Mouse (Mus musculus): ENCODE measurements around the gene Atp11a. TPM values are rescaled to one million over a fixed set of nuclear protein-coding genes. Genes with fewer than 3 reads are reported as not detected.

The Atp11a gene
- total RNA-seq (2014; rRNA removed) (26.1 and 36.1 TPM in 2 replicates), polyA plus RNA-seq (2015; fragmentation: Nextera tagmentation; extraction: Ambion mirVana) (7.2 and 10.5 TPM in 2 replicates)

- peak; percentile 92 for DNase-seq
- Histone ChIP-seq H3K4me1 (ENCODE audit: insufficient read depth) (0 out of 2 replicates have a peak, but pooled peaks cover 9% of the 10 kb centered on the region), H3K4me3 (ENCODE audit: low read depth, low read length) (peak within 1 kb of the TSS; percentile 98), H3K4me2 (ENCODE audit: low read depth) (peak within 1 kb of the TSS; percentile 90), H3K27ac (ENCODE audit: low read depth, low read length) (peak within 1 kb of the TSS; percentile 73), H3K9me3 (ENCODE audit: low read length) (no peaks in the 10 kb centered on the region), H3K36me3 (ENCODE audit: insufficient read depth) (no peaks in the 10 kb centered on the region), H3K9ac (peak within 1 kb of the TSS; percentile 87), H3K27me3 (ENCODE audit: insufficient read depth, low read length) (no peaks in the 10 kb centered on the region)
- 5% methylated on average over 47 of the region's 62 CpGs for WGBS
- no peak for TF ChIP-seq CTCF (IDR thresholded peaks at IDR 0.05; ENCODE audit: low read depth)
- peak; percentile 94 for ATAC-seq
Observed at GRCm38 (mm10) chr8:12756391-12757157, at the start of gene Atp11a. Gene Atp11a, plus strand, starts transcription at chr8:12757014.

- WGBS = 83% methylated on average over 7 of the region's 7 CpGs
- DNase-seq (no peak), ATAC-seq (no peak)
- Histone ChIP-seq H3K9ac (no peak overlapping the region), H3K9me3 (ENCODE audit: low read length) (no peaks in the 10 kb centered on the region), H3K4me3 (ENCODE audit: low read depth, low read length) (no peak overlapping the region), H3K4me1 (ENCODE audit: insufficient read depth) (no peaks in the 10 kb centered on the region), H3K27ac (ENCODE audit: low read depth, low read length) (no peak overlapping the region), H3K4me2 (ENCODE audit: low read depth) (no peak overlapping the region), H3K27me3 (ENCODE audit: insufficient read depth, low read length) (no peaks in the 10 kb centered on the region), H3K36me3 (ENCODE audit: insufficient read depth) (no peaks in the 10 kb centered on the region)
- no peak for TF ChIP-seq CTCF (IDR thresholded peaks at IDR 0.05; ENCODE audit: low read depth)
Observed at GRCm38 (mm10) chr8:12711623-12712022, 45.2 kb upstream of the Atp11a start.

- no peak overlapping the region for H3K4me3 ChIP-seq (ENCODE audit: low read depth, low read length)
- no peak overlapping the region for H3K4me2 ChIP-seq (ENCODE audit: low read depth)
- no peak overlapping the region for H3K27ac ChIP-seq (ENCODE audit: low read depth, low read length)
- no peaks in the 10 kb centered on the region for H3K4me1 ChIP-seq (ENCODE audit: insufficient read depth)
- ATAC-seq (no peak), DNase-seq (no peak)
- no peaks in the 10 kb centered on the region for H3K36me3 ChIP-seq (ENCODE audit: insufficient read depth)
- 79% methylated on average over 18 of the region's 18 CpGs for WGBS
- TF ChIP-seq CTCF (IDR thresholded peaks at IDR 0.05; ENCODE audit: low read depth) = no peak
- H3K27me3 ChIP-seq (ENCODE audit: insufficient read depth, low read length) = no peaks in the 10 kb centered on the region
- H3K9me3 ChIP-seq (ENCODE audit: low read length) = no peaks in the 10 kb centered on the region
- no peak overlapping the region for H3K9ac ChIP-seq
Observed at GRCm38 (mm10) chr8:12715861-12716585, 40.8 kb upstream of the Atp11a start.

GRCm38 (mm10) chr8:12719091-12719490 is 37.7 kb upstream of the Atp11a start:
- no peak for TF ChIP-seq CTCF (IDR thresholded peaks at IDR 0.05; ENCODE audit: low read depth)
- Histone ChIP-seq H3K36me3 (ENCODE audit: insufficient read depth) (no peaks in the 10 kb centered on the region), H3K4me2 (ENCODE audit: low read depth) (no peak overlapping the region), H3K4me1 (ENCODE audit: insufficient read depth) (no peaks in the 10 kb centered on the region), H3K4me3 (ENCODE audit: low read depth, low read length) (no peak overlapping the region), H3K9ac (no peak overlapping the region), H3K9me3 (ENCODE audit: low read length) (no peaks in the 10 kb centered on the region), H3K27ac (ENCODE audit: low read depth, low read length) (no peak overlapping the region), H3K27me3 (ENCODE audit: insufficient read depth, low read length) (no peaks in the 10 kb centered on the region)
- ATAC-seq (no peak), DNase-seq (no peak)
- WGBS = 76% methylated on average over 9 of the region's 9 CpGs

GRCm38 (mm10) chr8:12728644-12729043 is 28.2 kb upstream of the Atp11a start:
- no peak overlapping the region for H3K9ac ChIP-seq
- no peaks in the 10 kb centered on the region for H3K27me3 ChIP-seq (ENCODE audit: insufficient read depth, low read length)
- no peak for ATAC-seq
- TF ChIP-seq CTCF (IDR thresholded peaks at IDR 0.05; ENCODE audit: low read depth) = no peak
- no peaks in the 10 kb centered on the region for H3K9me3 ChIP-seq (ENCODE audit: low read length)
- no peaks in the 10 kb centered on the region for H3K4me1 ChIP-seq (ENCODE audit: insufficient read depth)
- no peak overlapping the region for H3K4me2 ChIP-seq (ENCODE audit: low read depth)
- 83% methylated on average over 4 of the region's 4 CpGs for WGBS
- no peak for DNase-seq
- H3K36me3 ChIP-seq (ENCODE audit: insufficient read depth) = no peaks in the 10 kb centered on the region
- no peak overlapping the region for H3K27ac ChIP-seq (ENCODE audit: low read depth, low read length)
- H3K4me3 ChIP-seq (ENCODE audit: low read depth, low read length) = no peak overlapping the region

GRCm38 (mm10) chr8:12730780-12731179 is 26.0 kb upstream of the Atp11a start:
- peak; percentile 41 for DNase-seq

GRCm38 (mm10) chr8:12732431-12732830 is 24.4 kb upstream of the Atp11a start:
- H3K27me3 ChIP-seq (ENCODE audit: insufficient read depth, low read length) = no peaks in the 10 kb centered on the region
- no peak for TF ChIP-seq CTCF (IDR thresholded peaks at IDR 0.05; ENCODE audit: low read depth)
- no peak overlapping the region for H3K27ac ChIP-seq (ENCODE audit: low read depth, low read length)
- H3K36me3 ChIP-seq (ENCODE audit: insufficient read depth) = no peaks in the 10 kb centered on the region
- no peak for DNase-seq
- H3K4me2 ChIP-seq (ENCODE audit: low read depth) = no peak overlapping the region
- H3K4me3 ChIP-seq (ENCODE audit: low read depth, low read length) = no peak overlapping the region
- whole genome bisulfite sequencing = 95% methylated on average over 6 of the region's 6 CpGs
- H3K9ac ChIP-seq = no peak overlapping the region
- no peaks in the 10 kb centered on the region for H3K4me1 ChIP-seq (ENCODE audit: insufficient read depth)
- H3K9me3 ChIP-seq (ENCODE audit: low read length) = no peaks in the 10 kb centered on the region
- no peak for ATAC-seq

More at GRCm38 (mm10) chr8:12730780-12731179, 26.0 kb upstream of the Atp11a start:
- 16% methylated on average over 5 of the region's 5 CpGs for WGBS
- no peak for TF ChIP-seq CTCF (IDR thresholded peaks at IDR 0.05; ENCODE audit: low read depth)
- H3K4me1 ChIP-seq (ENCODE audit: insufficient read depth) = no peaks in the 10 kb centered on the region
- H3K27ac ChIP-seq (ENCODE audit: low read depth, low read length) = no peak overlapping the region
- ATAC-seq = peak; percentile 54; the same call in 1 of the 2 replicates
- H3K4me2 ChIP-seq (ENCODE audit: low read depth) = no peak overlapping the region
- H3K9me3 ChIP-seq (ENCODE audit: low read length) = no peaks in the 10 kb centered on the region
- no peaks in the 10 kb centered on the region for H3K36me3 ChIP-seq (ENCODE audit: insufficient read depth)
- no peak overlapping the region for H3K4me3 ChIP-seq (ENCODE audit: low read depth, low read length)
- no peak overlapping the region for H3K9ac ChIP-seq
- no peaks in the 10 kb centered on the region for H3K27me3 ChIP-seq (ENCODE audit: insufficient read depth, low read length)
